Mouse (Mus musculus) gastrocnemius, adult 2 months (tissue): ENCODE results near the gene Aes. TPM values are rescaled to one million over a fixed set of nuclear protein-coding genes. Genes with fewer than 3 reads are reported as not detected.

Experiments
- DNase-seq: peaks from one replicate; pipeline ENCODE4 v3.0.0; 2022
- H3K27ac ChIP-seq: fragments of 200-600 bp; 2 replicates; pipeline ENCODE4 v1.8.1; 2022; ENCODE audit warnings: mild to moderate bottlenecking
- H3K4me3 ChIP-seq: fragments of 200-600 bp; 2 replicates; pipeline ENCODE4 v1.8.1; 2022; ENCODE audit warnings: mild to moderate bottlenecking, moderate library complexity
- CTCF ChIP-seq: fragments of 200-600 bp; IDR thresholded peaks from 2 replicates; pipeline ENCODE4 v1.8.1; 2022; ENCODE audit warnings: antibody characterized with exemption, mild to moderate bottlenecking, moderate library complexity
- intact Hi-C: fragments of 180-260 bp; cut with DNase I; formaldehyde crosslinking; loops from one replicate; pipeline ENCODE4 v1.15.1; 2025
- long read RNA-seq, 2 experiments: library from polyadenylated mRNA; stranded (forward); transcript quantifications; one replicate each; pipeline ENCODE4 v2.0.0; 2021
- total RNA-seq, 2 experiments: library from RNA; stranded (reverse); gene quantifications; 2 replicates each; pipeline ENCODE4 v1.2.3; 2021

Gene Aes
- total RNA-seq, result 100 to 1,000 TPM; 847 to 871 TPM
- long read RNA-seq, experiment 1, transcript Aes-201 (7 exons, 1,411 nt), result major isoform, 682 of 815 reads
- long read RNA-seq, experiment 1, partial matches to known transcripts, result 3 of 815 reads
- long read RNA-seq, experiment 1, other reads (novel, unspliced or antisense), result 126 of 815 reads
- long read RNA-seq, experiment 2, transcript Aes-201 (7 exons, 1,411 nt), result major isoform, 741 of 907 reads
- long read RNA-seq, experiment 2, partial matches to known transcripts, result 83 of 907 reads
- long read RNA-seq, experiment 2, other reads (novel, unspliced or antisense), result 80 of 907 reads

DNA sequence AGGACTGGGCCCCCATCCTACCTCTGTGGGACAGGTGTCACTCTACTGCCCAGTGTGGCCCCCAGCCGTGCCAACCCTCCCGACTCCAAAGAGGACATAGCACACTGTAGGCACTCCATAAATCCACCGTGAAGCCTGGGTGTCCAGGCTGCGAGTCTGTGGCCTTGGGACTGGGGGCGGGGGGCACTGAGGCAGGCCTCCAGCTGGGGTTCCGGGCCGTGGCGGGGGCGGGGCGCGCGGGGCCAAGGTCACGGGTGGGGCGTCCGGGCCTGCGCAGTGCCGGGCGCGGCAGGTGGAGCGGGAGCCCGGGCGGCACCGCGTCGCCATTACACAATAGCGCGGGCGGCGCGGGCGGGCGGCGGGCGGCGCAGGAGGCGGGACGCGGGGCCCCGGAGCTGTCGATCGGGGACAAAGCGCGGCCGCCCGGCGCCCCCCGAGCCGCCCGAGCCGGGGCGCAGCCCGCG, at the start of gene Aes:
TSS of gene Aes (plus strand) at position 326 of the 464 bp plus-strand sequence.
- TF ChIP-seq CTCF, result no peak
- H3K4me3 ChIP-seq, result peak within 1 kb of the TSS; percentile 97
- peak within 1 kb of the TSS; percentile 98 for H3K27ac ChIP-seq
- DNase-seq, result peak; percentile 93
- intact Hi-C loops, result no loop called here

DNA sequence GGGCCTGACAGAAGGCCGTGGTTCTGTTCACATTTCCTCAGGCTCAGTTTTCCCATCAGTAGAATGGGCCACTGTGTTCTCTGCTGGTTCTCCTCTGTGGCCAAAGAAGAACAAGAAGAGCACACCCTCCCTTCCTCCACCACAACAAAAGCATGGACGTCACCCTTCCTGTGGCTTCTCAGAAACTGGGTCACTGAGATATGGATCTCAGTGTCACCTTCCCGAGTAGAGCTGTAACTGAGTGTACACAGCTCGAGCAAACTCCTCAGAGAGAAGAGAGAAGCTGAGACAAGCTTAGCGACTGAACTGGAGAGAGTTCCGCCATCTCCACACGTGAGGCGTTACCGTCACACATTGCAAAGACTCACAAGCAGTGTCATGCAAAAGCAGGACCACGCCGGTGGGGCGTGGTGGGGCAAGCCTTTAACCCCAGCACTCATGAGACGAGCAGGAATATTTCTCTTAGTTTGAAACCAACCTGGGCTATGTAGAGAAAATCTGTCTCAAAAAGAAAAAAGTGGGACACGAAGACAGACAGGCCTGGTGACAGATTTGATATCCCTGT, 49.0 kb upstream of the Aes start:
- intact Hi-C loops, result no loop called here
- TF ChIP-seq CTCF, result no peak
- H3K27ac ChIP-seq, result no peak overlapping the region
- no peak overlapping the region for H3K4me3 ChIP-seq
- no peak for DNase-seq

DNA sequence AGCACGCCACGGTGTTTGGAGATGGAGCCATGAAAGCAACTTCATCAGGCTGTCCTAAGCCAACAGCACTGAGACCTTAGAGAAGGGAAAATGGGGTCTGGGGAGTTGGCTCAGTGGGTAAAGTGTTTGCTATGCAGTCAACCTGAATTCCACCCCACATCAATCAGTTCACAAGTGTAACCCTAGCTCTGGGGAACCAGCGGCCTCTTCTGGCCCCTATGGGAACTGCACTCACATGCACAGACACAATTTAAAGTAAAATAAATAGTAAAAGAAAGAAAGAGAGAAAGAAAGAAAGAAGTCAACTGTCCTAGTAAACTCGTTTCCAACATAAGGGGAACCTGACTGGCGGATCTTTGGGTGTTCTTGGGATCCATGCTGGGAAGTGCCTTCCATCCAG, 45.5 kb upstream of the Aes start:
- peak; percentile 9; the same call in 1 of the 2 replicates for TF ChIP-seq CTCF
- Histone ChIP-seq H3K27ac (no peak overlapping the region), H3K4me3 (no peak overlapping the region)
- no peak for DNase-seq
- intact Hi-C loops, result no loop called here

DNA sequence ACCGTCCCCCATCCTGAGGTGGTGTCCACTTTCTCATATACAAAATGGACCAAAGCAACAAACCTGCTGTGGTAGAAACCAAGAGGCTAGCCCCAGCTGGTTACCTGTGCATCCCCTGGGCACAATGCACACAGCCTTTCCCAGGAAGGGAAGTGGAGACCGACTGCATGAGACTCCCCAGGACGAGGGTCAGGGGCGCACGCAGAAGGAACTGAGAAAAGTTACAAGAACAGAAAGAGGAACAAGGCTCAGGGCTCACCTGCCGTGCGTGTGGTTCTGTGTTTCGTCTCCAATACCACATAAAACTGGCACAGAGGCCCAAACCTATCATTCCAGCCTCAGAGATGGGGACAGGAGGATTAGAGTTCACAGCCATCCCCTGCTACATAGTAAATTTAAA, 42.1 kb upstream of the Aes start:
- DNase-seq, result no peak
- no peak overlapping the region for H3K4me3 ChIP-seq
- H3K27ac ChIP-seq, result no peak overlapping the region
- intact Hi-C loops, result loop anchor here (5.0 kb wide), 1 partner anchor 35 kb away; no protein-coding TSS in a partner anchor
- no peak for TF ChIP-seq CTCF

DNA sequence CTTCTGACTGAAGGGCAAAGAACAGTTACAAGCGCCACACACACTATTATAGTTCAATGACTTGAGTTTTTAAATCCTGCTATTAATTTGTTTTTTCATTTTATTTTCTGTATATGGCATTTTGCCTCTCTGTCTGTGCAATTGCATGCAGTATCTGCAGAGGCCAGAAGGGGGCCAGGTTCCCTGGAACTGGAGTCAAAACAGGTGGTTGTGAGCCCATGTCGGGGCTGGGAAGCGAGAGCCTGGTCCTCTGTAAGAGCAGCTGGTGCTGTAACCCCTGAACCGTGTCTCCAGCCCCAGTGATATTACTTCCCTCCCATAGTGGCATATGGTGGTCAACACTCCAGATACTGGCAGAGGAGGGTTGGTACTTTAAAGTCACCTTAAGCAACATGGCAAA, 40.7 kb upstream of the Aes start:
- intact Hi-C loops, result loop anchor here (5.0 kb wide), 1 partner anchor 34 kb away; no protein-coding TSS in a partner anchor
- Histone ChIP-seq H3K4me3 (no peak overlapping the region), H3K27ac (no peak overlapping the region)
- TF ChIP-seq CTCF, result peak; percentile 87
- peak; percentile 80 for DNase-seq

DNA sequence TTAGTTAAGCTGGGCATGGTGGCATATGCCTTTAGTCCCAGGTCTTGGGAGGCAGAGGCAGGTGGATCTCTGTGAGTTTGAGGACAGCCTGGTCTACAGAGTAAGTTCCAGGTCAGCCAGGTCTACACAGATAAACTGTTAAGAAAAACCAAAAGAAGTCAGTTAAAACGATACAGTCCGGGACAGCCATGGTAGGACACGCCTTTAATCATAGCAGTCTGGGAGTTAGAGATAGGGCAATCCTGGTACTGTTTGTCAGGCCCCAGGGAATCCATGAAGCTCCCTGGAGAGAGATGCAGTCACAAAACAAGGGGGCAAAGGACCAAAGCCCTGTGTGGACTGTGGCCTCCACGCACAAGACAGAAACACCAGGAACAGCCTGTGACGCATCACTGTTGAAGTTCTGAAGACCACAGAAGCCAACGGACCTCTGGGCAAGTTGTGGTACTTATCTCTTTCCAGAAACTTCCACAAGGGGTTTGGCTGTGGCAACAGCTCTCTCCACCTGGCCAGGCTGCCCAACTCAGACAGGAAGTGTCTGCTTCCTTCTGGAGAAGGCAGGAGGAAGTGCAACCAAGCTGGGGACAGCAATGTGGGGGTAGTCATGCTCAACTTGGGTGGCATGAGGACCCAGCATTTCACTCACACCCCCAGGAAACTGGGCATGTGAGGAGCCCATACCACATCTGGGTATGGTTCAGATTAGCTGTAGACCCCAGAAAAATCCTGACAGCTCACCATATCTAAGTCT, 39.9 kb upstream of the Aes start:
- Histone ChIP-seq H3K27ac (peak overlapping the region; percentile 61), H3K4me3 (no peak overlapping the region)
- TF ChIP-seq CTCF, result no peak
- DNase-seq, result no peak
- intact Hi-C loops, result loop anchor here (5.0 kb wide), 1 partner anchor 33 kb away; no protein-coding TSS in a partner anchor

DNA sequence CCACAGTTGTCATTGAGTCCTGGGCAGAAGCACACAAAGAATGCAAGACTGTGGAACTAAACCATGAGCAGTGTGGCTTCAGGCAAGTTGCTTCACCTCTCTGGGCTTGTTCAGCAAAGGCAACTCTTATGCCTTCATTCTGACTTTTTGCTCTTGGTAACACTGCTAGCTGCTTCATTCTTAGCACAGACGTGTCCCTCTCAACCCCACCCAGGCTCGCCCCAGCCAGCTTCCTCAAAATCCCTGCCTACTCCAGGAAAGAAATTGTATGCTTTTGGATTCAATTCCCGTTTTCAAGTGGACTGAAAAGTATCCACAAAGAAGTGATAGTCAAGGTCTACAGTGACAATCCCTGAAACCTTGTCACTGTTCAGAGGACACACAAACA, 39.3 kb upstream of the Aes start:
- Histone ChIP-seq H3K27ac (peak overlapping the region; percentile 61), H3K4me3 (no peak overlapping the region)
- intact Hi-C loops, result loop anchor here (5.0 kb wide), 1 partner anchor 32 kb away; no protein-coding TSS in a partner anchor
- DNase-seq, result no peak
- TF ChIP-seq CTCF, result no peak

DNA sequence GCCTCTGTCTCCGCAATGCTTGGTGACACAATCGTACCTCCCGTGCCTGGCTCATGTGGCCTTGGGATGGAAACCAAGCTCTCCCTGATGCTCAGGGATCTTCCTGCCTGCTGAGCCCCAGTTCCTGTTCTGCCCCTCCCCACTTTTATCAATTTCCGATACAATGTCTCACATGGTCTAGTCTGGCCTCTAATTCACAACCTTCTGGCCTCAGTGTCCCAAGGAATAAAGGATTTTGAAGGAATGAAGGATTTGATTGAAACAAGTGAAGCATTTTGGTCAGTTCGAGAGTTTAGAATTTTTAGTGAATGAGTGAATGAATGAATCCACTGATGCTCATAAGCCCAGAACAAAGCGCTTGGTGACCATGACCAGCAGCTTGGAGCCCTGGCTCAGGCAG, 36.1 kb upstream of the Aes start:
- H3K27ac ChIP-seq, result peak overlapping the region; percentile 78; the same call in 1 of the 2 replicates
- peak overlapping the region; percentile 59 for H3K4me3 ChIP-seq
- intact Hi-C loops, result no loop called here
- no peak for TF ChIP-seq CTCF
- no peak for DNase-seq

DNA sequence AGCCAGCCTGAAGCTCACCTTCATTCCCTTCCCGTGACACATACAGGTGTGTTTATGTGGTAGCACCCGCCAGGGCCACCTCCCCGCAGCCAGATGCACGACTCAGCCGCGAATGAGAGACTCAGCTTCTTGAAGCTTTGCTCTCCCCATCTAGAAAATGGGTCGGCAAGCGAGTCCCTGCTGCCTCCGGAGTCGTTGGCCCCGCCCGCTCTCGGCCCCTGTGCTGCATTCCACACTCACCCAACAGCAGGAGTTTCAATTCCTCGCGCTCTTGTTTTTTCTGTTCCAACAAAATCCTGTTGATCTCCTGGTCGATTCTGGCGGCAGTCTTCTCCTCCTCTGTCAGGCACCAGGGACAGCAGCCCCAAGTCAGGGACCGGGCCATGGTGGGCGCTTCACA, 35.7 kb upstream of the Aes start:
- Histone ChIP-seq H3K4me3 (peak overlapping the region; percentile 59), H3K27ac (peak overlapping the region; percentile 78)
- DNase-seq, result no peak
- TF ChIP-seq CTCF, result no peak
- intact Hi-C loops, result no loop called here

DNA sequence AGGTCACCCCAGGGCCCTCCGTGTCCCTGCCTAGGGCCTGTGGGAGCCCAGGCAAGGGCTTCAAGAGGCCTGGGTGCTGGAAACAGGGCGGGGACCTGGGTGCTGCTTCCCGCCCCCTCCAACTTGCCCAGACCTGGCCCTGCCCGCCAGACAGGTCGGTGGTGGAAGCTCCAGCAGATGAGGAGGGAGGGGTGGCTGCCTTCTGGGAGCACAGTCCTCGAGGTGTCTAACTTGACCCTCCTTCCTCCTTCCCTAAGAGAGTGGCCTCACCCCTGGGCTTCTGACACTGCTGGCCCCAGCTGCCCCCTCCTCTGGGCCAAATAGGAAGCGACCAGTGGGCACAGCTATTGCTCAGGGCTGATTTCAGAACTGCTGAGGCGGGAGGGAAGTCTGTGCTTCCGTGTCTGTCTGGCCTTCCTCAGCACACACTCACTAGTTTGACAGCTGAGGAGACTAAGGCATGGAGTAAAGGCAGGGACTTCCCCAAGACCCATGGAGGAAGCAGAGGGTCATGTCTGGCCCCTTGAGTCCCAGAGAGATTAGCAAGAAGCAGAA, 35.2 kb upstream of the Aes start, which contains the start of gene Gna15:
TSS of gene Gna15 (minus strand) at position 175 of the 555 bp plus-strand sequence.
- peak within 1 kb of the TSS; percentile 59 for H3K4me3 ChIP-seq

DNA sequence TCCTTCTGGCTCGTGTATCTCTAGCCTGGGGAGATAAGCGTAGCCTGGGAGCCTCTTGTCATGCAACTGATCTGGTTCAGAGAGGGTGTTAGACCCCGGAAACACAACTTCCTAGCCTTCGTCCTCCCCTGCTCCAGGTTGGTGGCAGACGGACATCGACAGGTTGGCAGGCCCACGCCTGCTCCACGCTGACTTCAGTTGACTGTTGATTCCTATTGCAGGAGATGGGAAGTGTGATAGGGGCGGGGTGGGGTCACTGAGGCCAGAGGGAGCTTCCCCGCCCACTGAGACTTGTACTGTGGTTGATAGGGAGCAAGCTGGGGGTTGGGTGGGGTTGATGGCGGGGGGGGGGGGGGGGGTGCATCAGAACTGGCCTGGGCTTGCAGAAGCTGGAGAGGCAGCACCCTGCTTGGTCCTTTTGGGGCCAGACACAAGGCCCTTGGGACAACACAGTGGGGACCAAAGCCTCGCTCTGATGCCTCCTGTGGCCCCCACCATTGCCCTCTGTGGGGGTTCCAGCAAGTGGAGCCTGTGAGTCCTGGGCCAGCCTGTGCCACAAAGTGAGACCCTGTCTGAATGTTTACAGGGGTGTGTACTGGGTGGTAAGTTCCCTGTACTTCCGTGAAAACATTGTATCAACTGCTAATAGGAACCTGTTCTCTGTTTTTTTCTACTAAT, 34.1 kb upstream of the Aes start:
- intact Hi-C loops, result no loop called here
- TF ChIP-seq CTCF, result no peak
- Histone ChIP-seq H3K27ac (0 out of 2 replicates have a peak overlapping the region, but pooled peaks have one; percentile 43), H3K4me3 (no peak overlapping the region)
- no peak for DNase-seq

More for the DNA sequence above, 35.2 kb upstream of the Aes start, which contains the start of gene Gna15:
- H3K27ac ChIP-seq, result peak within 1 kb of the TSS; percentile 78
- no peak for DNase-seq
- TF ChIP-seq CTCF, result no peak
- intact Hi-C loops, result no loop called here

DNA sequence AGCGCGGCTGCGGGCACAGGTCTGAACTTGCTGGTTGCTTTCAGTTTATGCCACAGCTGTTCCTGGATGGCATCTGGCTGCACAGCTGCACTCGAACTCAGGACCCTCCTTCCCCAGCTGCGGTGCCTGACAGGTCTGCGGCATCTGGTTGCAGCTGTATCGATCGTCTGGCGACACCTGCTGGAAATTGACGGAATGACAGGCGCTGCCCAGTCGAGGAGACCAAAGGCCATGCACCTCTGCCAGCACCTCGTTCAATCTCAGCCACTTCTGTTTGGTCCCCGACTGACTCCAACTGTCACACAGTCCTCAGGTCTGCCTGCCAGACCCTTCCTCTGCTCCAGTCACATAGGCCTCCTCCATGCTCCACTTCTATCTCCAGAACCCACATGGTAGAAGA, 32.5 kb upstream of the Aes start:
- intact Hi-C loops, result loop anchor here (1.0 kb wide), 1 partner anchor 24 kb away; no protein-coding TSS in a partner anchor
- no peak overlapping the region for H3K27ac ChIP-seq
- TF ChIP-seq CTCF, result peak; percentile 100
- no peak overlapping the region for H3K4me3 ChIP-seq
- peak; percentile 87 for DNase-seq
